Mouse (Mus musculus) liver, postnatal 0 days (tissue): ENCODE measurements at regions not wholly inside any gene's neighbourhood (a gene's known extent, or its start where the extent isn't known, plus 50 kb on each side); places are given as distances from the start of the nearest gene placed in this dataset.

Experiments
- CTCF ChIP-seq: sonication (generic); IDR thresholded peaks from 2 replicates; pipeline ENCODE4 v1.5.1; 2016; ENCODE audit warnings: antibody characterized with exemption, low read depth
- EP300 ChIP-seq: IDR thresholded peaks from 2 replicates; pipeline ENCODE4 v1.6.1; 2016; ENCODE audit warnings: antibody characterized with exemption, low read depth, mild to moderate bottlenecking

GRCm38 (mm10) chr4:12557105-12557504, 385.3 kb upstream of the Fam92a start:
- TF ChIP-seq CTCF = no peak
- TF ChIP-seq EP300 = no peak
